Mouse (Mus musculus) limb, embryonic 10.5 days (tissue): ENCODE results near the gene Rnh1. TPM values are rescaled to one million over a fixed set of nuclear protein-coding genes. Genes with fewer than 3 reads are reported as not detected.

Experiments
- microRNA counts: library from miRNA; unstranded; fragments of <30 nt; microRNA quantifications from one replicate; lab custom pipeline; 2017
- microRNA-seq: library from miRNA; unstranded; fragments of <30 nt; microRNA quantifications from one replicate; pipeline ENCODE4, GENCODE M21; 2017
- polyA plus RNA-seq: library from polyadenylated mRNA; unstranded; fragments of >200 nt; fragmentation: Nextera tagmentation; extraction: Ambion mirVana; gene quantifications from 2 replicates; pipeline ENCODE4 v1.2.1, GENCODE M21; 2016

The Rnh1 gene
- polyA plus RNA-seq, 1 experiment from 2014 or later: 85.0 TPM

MicroRNA genes within 50 kb of the gene (microRNA counts, 519-probe panel; counts per million panel counts)
- microRNA mmu-miR-210 (lab: Ali Mortazavi, UCI): 4,610 counts per million, percentile 83 among the panel's probes with 10 or more counts

Small RNA genes within 50 kb of the gene (microRNA-seq; reads per million reads assigned to microRNA genes)
- gene Mir210: 237 reads per million, percentile 58 among the genes with 10 or more reads in this experiment

Other genes starting within 250 kb of the Rnh1 start
- gene Pgghg, start 231.5 kb downstream of the Rnh1 start, polyA plus RNA-seq: 11.4 and 15.4 TPM in 2 replicates
- 4.2 and 5.9 TPM in 2 replicates for gene Ifitm5, start 222.6 kb downstream of the Rnh1 start, polyA plus RNA-seq
- not detected in 2 replicates for gene Gm45717, start 216.9 kb downstream of the Rnh1 start, polyA plus RNA-seq
- 904 and 922 TPM in 2 replicates for gene Ifitm2, start 216.9 kb downstream of the Rnh1 start, polyA plus RNA-seq
- 27.9 and 43.1 TPM in 2 replicates for gene Ifitm1, start 205.6 kb downstream of the Rnh1 start, polyA plus RNA-seq
- gene Ifitm3, start 162.1 kb downstream of the Rnh1 start, polyA plus RNA-seq: 54.0 and 56.4 TPM in 2 replicates
- 0.31 TPM in 1 of 2 replicates, not detected in the other for gene Ifitm6, start 154.9 kb downstream of the Rnh1 start, polyA plus RNA-seq
- not detected in 2 replicates for gene Gm17387, start 143.7 kb downstream of the Rnh1 start, polyA plus RNA-seq
- gene B4galnt4, start 111.8 kb downstream of the Rnh1 start, polyA plus RNA-seq: 26.2 and 30.7 TPM in 2 replicates
- gene Pkp3, start 94.6 kb downstream of the Rnh1 start, polyA plus RNA-seq: 6.0 and 8.2 TPM in 2 replicates
- 2.3 TPM in 2 replicates for gene Sigirr, start 72.3 kb downstream of the Rnh1 start, polyA plus RNA-seq
- 0.64 and 0.67 TPM in 2 replicates for gene Ano9, start 55.1 kb downstream of the Rnh1 start, polyA plus RNA-seq
- 85.6 and 95.2 TPM in 2 replicates for gene Ptdss2, start 50.5 kb downstream of the Rnh1 start, polyA plus RNA-seq
- 101 and 104 TPM in 2 replicates for gene Hras, start 21.1 kb upstream of the Rnh1 start, polyA plus RNA-seq
- gene Lrrc56, start 21.3 kb upstream of the Rnh1 start, polyA plus RNA-seq: 14.0 and 21.8 TPM in 2 replicates
- 3.5 and 4.5 TPM in 2 replicates for gene Lmntd2, start 41.2 kb upstream of the Rnh1 start, polyA plus RNA-seq
- 44.7 and 53.5 TPM in 2 replicates for gene Rassf7, start 43.0 kb upstream of the Rnh1 start, polyA plus RNA-seq
- gene Phrf1, start 55.9 kb upstream of the Rnh1 start, polyA plus RNA-seq: 121 and 131 TPM in 2 replicates
- gene Irf7, start 93.6 kb upstream of the Rnh1 start, polyA plus RNA-seq: 0.50 and 0.73 TPM in 2 replicates
- 0.19 TPM in 1 of 2 replicates, not detected in the other for gene Cdhr5, start 103.9 kb upstream of the Rnh1 start, polyA plus RNA-seq
- 9.7 and 11.3 TPM in 2 replicates for gene Sct, start 106.3 kb upstream of the Rnh1 start, polyA plus RNA-seq
- gene Drd4, start 119.1 kb upstream of the Rnh1 start, polyA plus RNA-seq: 0.68 and 0.93 TPM in 2 replicates
- 44.1 and 59.5 TPM in 2 replicates for gene Deaf1, start 154.8 kb upstream of the Rnh1 start, polyA plus RNA-seq
- gene Tmem80, start 154.9 kb upstream of the Rnh1 start, polyA plus RNA-seq: 42.9 and 46.1 TPM in 2 replicates
- 3.4 and 5.0 TPM in 2 replicates for gene Eps8l2, start 166.0 kb upstream of the Rnh1 start, polyA plus RNA-seq
- gene Taldo1, start 219.3 kb upstream of the Rnh1 start, polyA plus RNA-seq: 258 and 272 TPM in 2 replicates
- gene Gatd1, start 241.3 kb upstream of the Rnh1 start, polyA plus RNA-seq: 44.5 and 56.4 TPM in 2 replicates